Mouse (Mus musculus) central nervous system, embryonic 18 days (tissue): ENCODE measurements around the gene 1600015I10Rik. TPM values are rescaled to one million over a fixed set of nuclear protein-coding genes. Genes with fewer than 3 reads are reported as not detected.

Experiments
- polyA plus RNA-seq: library from polyadenylated mRNA; depleted of rRNA; stranded (reverse); fragments of >200 nt; gene quantifications from 2 replicates; pipeline ENCODE4 v1.2.3, GENCODE M21; 2012; rRNA removed

Gene 1600015I10Rik
- not detected in 2 replicates for polyA plus RNA-seq

GRCm38 (mm10) chr6:48929595-48929994 lies at the start of gene 1600015I10Rik:
TSS of gene 1600015I10Rik (plus strand) at chr6:48929895.

GRCm38 (mm10) chr6:48974663-48975062 lies 45.0 kb downstream of the 1600015I10Rik start, which contains the start of gene Doxl2:
TSS of gene Doxl2 (plus strand) at chr6:48974963.

Other genes starting within 250 kb of the 1600015I10Rik start
- gene Gimap4, start 245.3 kb upstream of the 1600015I10Rik start, polyA plus RNA-seq, result 0.91 and 1.2 TPM in 2 replicates
- 5.4 and 6.2 TPM in 2 replicates for gene Gimap6, start 221.7 kb upstream of the 1600015I10Rik start, polyA plus RNA-seq
- gene Gm28053, start 211.3 kb upstream of the 1600015I10Rik start, polyA plus RNA-seq, result 0.48 TPM in 1 of 2 replicates, not detected in the other
- gene Gimap7, start 211.3 kb upstream of the 1600015I10Rik start, polyA plus RNA-seq, result not detected in 2 replicates
- gene Gimap1, start 190.8 kb upstream of the 1600015I10Rik start, polyA plus RNA-seq, result 1.8 and 1.9 TPM in 2 replicates
- 1.2 and 1.5 TPM in 2 replicates for gene Gimap5, start 183.7 kb upstream of the 1600015I10Rik start, polyA plus RNA-seq
- gene Gimap3, start 159.0 kb upstream of the 1600015I10Rik start, polyA plus RNA-seq, result 0.03 TPM in 1 of 2 replicates, not detected in the other
- 13.6 and 16.0 TPM in 2 replicates for gene Tmem176a, start 89.0 kb upstream of the 1600015I10Rik start, polyA plus RNA-seq
- gene Tmem176b, start 88.4 kb upstream of the 1600015I10Rik start, polyA plus RNA-seq, result 74.3 and 91.8 TPM in 2 replicates
- gene Aoc1, start 57.0 kb upstream of the 1600015I10Rik start, polyA plus RNA-seq, result 0.01 TPM in 1 of 2 replicates, not detected in the other
- gene Doxl2, start 45.1 kb downstream of the 1600015I10Rik start, polyA plus RNA-seq, result not detected in 2 replicates
- not detected in 2 replicates for gene Svs1, start 57.0 kb downstream of the 1600015I10Rik start, polyA plus RNA-seq
- gene Gpnmb, start 106.7 kb downstream of the 1600015I10Rik start, polyA plus RNA-seq, result 0.63 and 0.82 TPM in 2 replicates
- 23.8 and 25.3 TPM in 2 replicates for gene Malsu1, start 143.9 kb downstream of the 1600015I10Rik start, polyA plus RNA-seq